Mouse (Mus musculus): ENCODE results near the gene Serpinf2. TPM values are rescaled to one million over a fixed set of nuclear protein-coding genes. Genes with fewer than 3 reads are reported as not detected.

The Serpinf2 gene
- polyA plus RNA-seq, 1 experiment from 2014 or later = not detected

GRCm38 (mm10) chr11:75464417-75464816 lies 25.0 kb upstream of the Serpinf2 start:
- no peak overlapping the region for H3K27ac ChIP-seq (replicated peaks)
- 86% methylated on average over 6 of the region's 6 CpGs for WGBS
- no peak overlapping the region for H3K4me3 ChIP-seq
- no peaks in the 10 kb centered on the region for H3K9me3 ChIP-seq (replicated peaks)
- no peak for DNase-seq (ENCODE audit: low spot score)
- H3K36me3 ChIP-seq = peaks cover 15% of the 10 kb centered on the region
- H3K4me1 ChIP-seq = peaks cover 47% of the 10 kb centered on the region
- H3K27me3 ChIP-seq (ENCODE audit: low read depth, poor library complexity, severe bottlenecking) = peaks cover 23% of the 10 kb centered on the region

GRCm38 (mm10) chr11:75463624-75464023 lies 24.2 kb upstream of the Serpinf2 start:
- no peak for DNase-seq (ENCODE audit: low spot score)
- Histone ChIP-seq H3K4me1 (peaks cover 52% of the 10 kb centered on the region), H3K36me3 (peaks cover 15% of the 10 kb centered on the region), H3K9me3 (replicated peaks) (no peaks in the 10 kb centered on the region), H3K27me3 (ENCODE audit: low read depth, poor library complexity, severe bottlenecking) (peaks cover 15% of the 10 kb centered on the region), H3K27ac (replicated peaks) (no peak overlapping the region), H3K4me3 (peak overlapping the region; percentile 76; the same call in 1 of the 2 replicates)
- 79% methylated on average over 4 of the region's 4 CpGs for WGBS

- H3K9me3 ChIP-seq (replicated peaks) = no peaks in the 10 kb centered on the region
- H3K4me3 ChIP-seq = peak overlapping the region; percentile 76
- H3K36me3 ChIP-seq = peaks cover 15% of the 10 kb centered on the region
- WGBS = 6% methylated on average over 9 of the region's 9 CpGs
- no peak overlapping the region for H3K27ac ChIP-seq (replicated peaks)
- DNase-seq (ENCODE audit: low spot score) = peak; percentile 74
- peaks cover 10% of the 10 kb centered on the region; the same call in 1 of the 2 replicates for H3K27me3 ChIP-seq (ENCODE audit: low read depth, poor library complexity, severe bottlenecking)
- peaks cover 49% of the 10 kb centered on the region for H3K4me1 ChIP-seq
Measured at GRCm38 (mm10) chr11:75462865-75463336, 23.5 kb upstream of the Serpinf2 start.

GRCm38 (mm10) chr11:75462253-75462783 lies 22.9 kb upstream of the Serpinf2 start:
- WGBS = 3% methylated on average over 16 of the region's 16 CpGs
- H3K4me3 ChIP-seq = peak overlapping the region; percentile 76
- H3K27ac ChIP-seq (replicated peaks) = peak overlapping the region; percentile 90

GRCm38 (mm10) chr11:75461743-75462252 lies 22.4 kb upstream of the Serpinf2 start:
- under 1% methylated on average over 30 of the region's 30 CpGs for WGBS
- Histone ChIP-seq H3K4me3 (peak overlapping the region; percentile 76), H3K36me3 (peaks cover 15% of the 10 kb centered on the region), H3K27ac (replicated peaks) (peak overlapping the region; percentile 90), H3K27me3 (ENCODE audit: low read depth, poor library complexity, severe bottlenecking) (peaks cover 10% of the 10 kb centered on the region; the same call in 1 of the 2 replicates), H3K4me1 (peaks cover 42% of the 10 kb centered on the region), H3K9me3 (replicated peaks) (no peaks in the 10 kb centered on the region)
- DNase-seq (ENCODE audit: low spot score) = no peak

More at GRCm38 (mm10) chr11:75462253-75462783, 22.9 kb upstream of the Serpinf2 start:
- peaks cover 10% of the 10 kb centered on the region; the same call in 1 of the 2 replicates for H3K27me3 ChIP-seq (ENCODE audit: low read depth, poor library complexity, severe bottlenecking)
- DNase-seq (ENCODE audit: low spot score) = no peak
- no peaks in the 10 kb centered on the region for H3K9me3 ChIP-seq (replicated peaks)
- peaks cover 15% of the 10 kb centered on the region for H3K36me3 ChIP-seq
- H3K4me1 ChIP-seq = peaks cover 43% of the 10 kb centered on the region

GRCm38 (mm10) chr11:75460844-75461742 lies 21.7 kb upstream of the Serpinf2 start, which contains the start of gene Tlcd2:
Tlcd2 (plus strand) TSS chr11:75461715.
- Histone ChIP-seq H3K36me3 (peaks cover 15% of the 10 kb centered on the region), H3K27me3 (ENCODE audit: low read depth, poor library complexity, severe bottlenecking) (peaks cover 10% of the 10 kb centered on the region; the same call in 1 of the 2 replicates), H3K4me3 (peak within 1 kb of the TSS; percentile 76), H3K9me3 (replicated peaks) (no peaks in the 10 kb centered on the region), H3K27ac (replicated peaks) (peak within 1 kb of the TSS; percentile 90), H3K4me1 (peaks cover 42% of the 10 kb centered on the region)
- DNase-seq (ENCODE audit: low spot score) = peak; percentile 100
- WGBS = under 1% methylated on average over 46 of the region's 46 CpGs

- Histone ChIP-seq H3K4me1 (peaks cover 44% of the 10 kb centered on the region), H3K4me3 (peak overlapping the region; percentile 76), H3K27me3 (ENCODE audit: low read depth, poor library complexity, severe bottlenecking) (peaks cover 10% of the 10 kb centered on the region; the same call in 1 of the 2 replicates), H3K36me3 (peaks cover 7% of the 10 kb centered on the region), H3K27ac (replicated peaks) (peak overlapping the region; percentile 90), H3K9me3 (replicated peaks) (no peaks in the 10 kb centered on the region)
- peak; percentile 86 for DNase-seq (ENCODE audit: low spot score)
- 3% methylated on average over 19 of the region's 19 CpGs for WGBS
Measured at GRCm38 (mm10) chr11:75460103-75460843, 20.9 kb upstream of the Serpinf2 start.

- DNase-seq (ENCODE audit: low spot score) = no peak
- 33% methylated on average over 5 of the region's 5 CpGs for WGBS
- Histone ChIP-seq H3K27ac (replicated peaks) (peak overlapping the region; percentile 90), H3K4me1 (peaks cover 50% of the 10 kb centered on the region), H3K4me3 (peak overlapping the region; percentile 76), H3K27me3 (ENCODE audit: low read depth, poor library complexity, severe bottlenecking) (peaks cover 10% of the 10 kb centered on the region; the same call in 1 of the 2 replicates), H3K36me3 (peaks cover 2% of the 10 kb centered on the region; the same call in 1 of the 2 replicates), H3K9me3 (replicated peaks) (no peaks in the 10 kb centered on the region)
Measured at GRCm38 (mm10) chr11:75459751-75460102, 20.3 kb upstream of the Serpinf2 start.

- H3K9me3 ChIP-seq (replicated peaks) = no peaks in the 10 kb centered on the region
- H3K27ac ChIP-seq (replicated peaks) = peak overlapping the region; percentile 90
- no peak overlapping the region for H3K4me3 ChIP-seq
- WGBS = 85% methylated on average over 5 of the region's 5 CpGs
- H3K27me3 ChIP-seq (ENCODE audit: low read depth, poor library complexity, severe bottlenecking) = peaks cover 10% of the 10 kb centered on the region; the same call in 1 of the 2 replicates
- H3K36me3 ChIP-seq = no peaks in the 10 kb centered on the region
- DNase-seq (ENCODE audit: low spot score) = no peak
- H3K4me1 ChIP-seq = peaks cover 54% of the 10 kb centered on the region
Measured at GRCm38 (mm10) chr11:75459141-75459711, 19.8 kb upstream of the Serpinf2 start.

GRCm38 (mm10) chr11:75458628-75459041 lies 19.2 kb upstream of the Serpinf2 start:
- Histone ChIP-seq H3K4me1 (peaks cover 58% of the 10 kb centered on the region), H3K27ac (replicated peaks) (no peak overlapping the region), H3K4me3 (no peak overlapping the region), H3K27me3 (ENCODE audit: low read depth, poor library complexity, severe bottlenecking) (peaks cover 14% of the 10 kb centered on the region), H3K9me3 (replicated peaks) (no peaks in the 10 kb centered on the region), H3K36me3 (no peaks in the 10 kb centered on the region)
- DNase-seq (ENCODE audit: low spot score) = no peak
- 85% methylated on average over 8 of the region's 8 CpGs for WGBS

- Histone ChIP-seq H3K4me1 (peaks cover 60% of the 10 kb centered on the region), H3K36me3 (no peaks in the 10 kb centered on the region), H3K4me3 (no peak overlapping the region), H3K27ac (replicated peaks) (no peak overlapping the region), H3K9me3 (replicated peaks) (no peaks in the 10 kb centered on the region), H3K27me3 (ENCODE audit: low read depth, poor library complexity, severe bottlenecking) (peaks cover 19% of the 10 kb centered on the region)
- DNase-seq (ENCODE audit: low spot score) = no peak
- WGBS = 17% methylated on average over 3 of the region's 3 CpGs
Measured at GRCm38 (mm10) chr11:75458169-75458568, 18.8 kb upstream of the Serpinf2 start.

GRCm38 (mm10) chr11:75456440-75456871 lies 17.1 kb upstream of the Serpinf2 start:
- Histone ChIP-seq H3K9me3 (replicated peaks) (no peaks in the 10 kb centered on the region), H3K27ac (replicated peaks) (no peak overlapping the region), H3K4me3 (no peak overlapping the region), H3K27me3 (ENCODE audit: low read depth, poor library complexity, severe bottlenecking) (peaks cover 8% of the 10 kb centered on the region), H3K4me1 (peaks cover 44% of the 10 kb centered on the region), H3K36me3 (peaks cover 4% of the 10 kb centered on the region; the same call in 1 of the 2 replicates)
- DNase-seq (ENCODE audit: low spot score) = no peak
- WGBS = 88% methylated on average over 7 of the region's 7 CpGs

Data from midbrain, embryonic 10.5 days (tissue).